Mouse (Mus musculus) E14TG2a.4 (cell line): Measurements from ENCODE around the gene Rpp25l.
A peak's percentile ranks its signal among the peaks of the same experiment; 100 is the strongest.

Source experiments
- CTCF ChIP-seq: conservative IDR thresholded peaks from 2 replicates; pipeline ENCODE4 v1.5.1; 2014; ENCODE audit warnings: low read length
- NANOG ChIP-seq: IDR thresholded peaks from 2 replicates; pipeline ENCODE4 v1.6.1; 2014; ENCODE audit warnings: borderline replicate concordance, low read length, mixed read lengths
- POU5F1 ChIP-seq: IDR thresholded peaks from 2 replicates; pipeline ENCODE4 v1.6.1; 2014; ENCODE audit warnings: low read length, borderline replicate concordance

GRCm38 (mm10) chr4:41710229-41710628 lies 3.1 kb downstream of the Rpp25l start:
- TF ChIP-seq CTCF = 0 out of 2 replicates have a peak, but pooled peaks have one; percentile 12
- TF ChIP-seq NANOG = no peak
- no peak for TF ChIP-seq POU5F1
